Mouse (Mus musculus) cerebellum, adult 2 months (tissue): ENCODE data around the gene Lama4.

Experiments
- CTCF ChIP-seq: fragments of 200-500 bp; IDR thresholded peaks from 2 replicates; pipeline ENCODE4 v1.5.1; 2011; ENCODE audit warnings: low read depth, mild to moderate bottlenecking, control low read depth, low read length, moderate library complexity, borderline replicate concordance; ENCODE audit not compliant: insufficient read depth
- POLR2A ChIP-seq: fragments of 200-500 bp; IDR thresholded peaks from 2 replicates; pipeline ENCODE4 v1.6.1; 2011; ENCODE audit warnings: low read length, control low read depth, borderline replicate concordance; ENCODE audit not compliant: insufficient read depth

- no peak for TF ChIP-seq CTCF
- no peak for TF ChIP-seq POLR2A
Observed at GRCm38 (mm10) chr10:38928940-38929697, 36.2 kb upstream of the Lama4 start.
